Mouse (Mus musculus) forebrain, embryonic 11.5 days (tissue): ENCODE data around the gene Gne. TPM values are rescaled to one million over a fixed set of nuclear protein-coding genes. Genes with fewer than 3 reads are reported as not detected.
"Not testable (repeated sequence)": the region's sequence is repeated elsewhere in the genome, so short reads cannot be mapped to it uniquely, and the experiment has no call there.

Experiments
- ATAC-seq: fragments of 200-750 bp; cut with Nextera tagmentation; replicated peaks from 2 replicates; pipeline ENCODE4 v1.8.0; 2017; ENCODE audit warnings: moderate TSS enrichment; ENCODE audit not compliant: low FRiP score
- DNase-seq: peaks from one replicate; pipeline ENCODE4 v3.0.0-alpha.2; 2017; ENCODE audit warnings: low spot score
- H3K27ac ChIP-seq: fragments of 300-500 bp; sonication (generic); 2 replicates; pipeline ENCODE4 v1.5.1; 2014; ENCODE audit warnings: low read depth, low read length
- H3K27me3 ChIP-seq: fragments of 300-500 bp; sonication (generic); 2 replicates; pipeline ENCODE4 v1.6.1; 2014; ENCODE audit warnings: mild to moderate bottlenecking, low read length, mixed read lengths; ENCODE audit not compliant: control insufficient read depth, insufficient read depth
- H3K36me3 ChIP-seq: fragments of 300-500 bp; sonication (generic); 2 replicates; pipeline ENCODE4 v1.6.1; 2014; ENCODE audit warnings: mild to moderate bottlenecking, low read length, moderate library complexity, mixed read lengths; ENCODE audit not compliant: control insufficient read depth, insufficient read depth
- H3K4me1 ChIP-seq: fragments of 300-500 bp; sonication (generic); replicated peaks from 2 replicates; pipeline ENCODE4 v1.6.1; 2014; ENCODE audit warnings: low read length, mixed read lengths; ENCODE audit not compliant: control insufficient read depth, insufficient read depth
- H3K4me2 ChIP-seq: fragments of 300-500 bp; sonication (generic); 2 replicates; pipeline ENCODE4 v1.6.1; 2014; ENCODE audit warnings: low read depth, mild to moderate bottlenecking, low read length, moderate library complexity, mixed read lengths; ENCODE audit not compliant: severe bottlenecking
- H3K4me3 ChIP-seq: fragments of 300-500 bp; sonication (generic); 2 replicates; pipeline ENCODE4 v1.5.1; 2014; ENCODE audit warnings: low read depth, low read length
- H3K9ac ChIP-seq: fragments of 300-500 bp; sonication (generic); 2 replicates; pipeline ENCODE4 v1.6.1; 2014; ENCODE audit warnings: low read length
- H3K9me3 ChIP-seq: fragments of 300-500 bp; sonication (generic); 2 replicates; pipeline ENCODE4 v1.6.1; 2016; ENCODE audit warnings: low read length, mixed read lengths; ENCODE audit not compliant: control insufficient read depth
- WGBS: fragments of 180-500 bp; shearing (Covaris S2); extraction: QIAGEN DNeasy Blood & Tissue Kit; methylation state at CpG from one replicate; pipeline ENCODE4 v1.1.7; 2014; 5-methylcytosine and 5-hydroxymethylcytosine counted together
- polyA plus RNA-seq: library from polyadenylated mRNA; unstranded; fragments of >200 nt; fragmentation: Nextera tagmentation; extraction: Ambion mirVana; gene quantifications from 2 replicates; pipeline ENCODE4 v1.2.1, GENCODE M21; 2014

The Gne gene
- polyA plus RNA-seq, 1 experiment from 2014 or later = 18.8 TPM

DNA sequence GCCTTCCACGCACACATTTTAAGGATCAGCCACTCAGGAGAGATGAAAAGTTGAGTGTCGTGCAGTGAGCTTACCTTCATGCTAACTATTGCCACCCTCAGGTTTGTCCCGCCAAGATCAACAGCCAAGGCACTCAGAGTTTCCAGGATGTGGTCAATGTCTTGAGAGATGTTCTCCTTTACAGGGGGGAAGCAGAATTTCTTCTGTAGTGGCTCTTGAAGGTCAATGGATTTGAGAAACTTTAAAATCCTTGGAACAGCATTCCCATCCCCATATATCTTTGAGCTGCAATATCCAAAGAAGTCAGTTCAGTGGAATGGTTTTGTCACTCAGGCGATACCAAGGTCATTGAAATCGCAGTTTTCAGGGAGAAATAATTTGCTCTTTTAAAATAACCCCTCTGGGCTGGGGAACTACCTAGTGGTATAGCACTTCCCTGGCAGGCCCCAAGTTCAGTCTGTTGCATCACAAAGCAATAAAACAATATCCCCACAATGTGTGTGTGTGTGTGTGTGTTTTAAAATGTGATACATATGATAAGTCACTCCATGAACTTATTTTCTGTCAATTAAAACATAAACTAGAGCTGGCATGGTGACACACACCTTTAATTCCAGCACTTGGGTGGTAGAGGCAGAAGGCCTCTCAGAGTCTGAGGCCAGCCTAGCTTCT, 39.2 kb downstream of the Gne start:
- H3K4me2 ChIP-seq = no peak overlapping the region
- H3K27me3 ChIP-seq = no peaks in the 10 kb centered on the region
- no peaks in the 10 kb centered on the region for H3K9me3 ChIP-seq
- H3K36me3 ChIP-seq = no peaks in the 10 kb centered on the region; the same call in 1 of the 2 replicates
- no peaks in the 10 kb centered on the region for H3K4me1 ChIP-seq
- WGBS = 94% methylated on average over 5 of the region's 5 CpGs
- DNase-seq (no peak), ATAC-seq (no peak)
- no peak overlapping the region for H3K9ac ChIP-seq
- no peak overlapping the region for H3K27ac ChIP-seq
- H3K4me3 ChIP-seq = no peak overlapping the region

- H3K9me3 ChIP-seq, H3K36me3 ChIP-seq, H3K27ac ChIP-seq, H3K9ac ChIP-seq, ATAC-seq, H3K4me3 ChIP-seq, H3K4me1 ChIP-seq, H3K4me2 ChIP-seq, H3K27me3 ChIP-seq, DNase-seq: not testable (repeated sequence)
- WGBS = 98% methylated on average over 4 of the region's 4 CpGs
These were observed 40.8 kb downstream of the Gne start for GRCm38 (mm10) chr4:44043182-44043581.

DNA sequence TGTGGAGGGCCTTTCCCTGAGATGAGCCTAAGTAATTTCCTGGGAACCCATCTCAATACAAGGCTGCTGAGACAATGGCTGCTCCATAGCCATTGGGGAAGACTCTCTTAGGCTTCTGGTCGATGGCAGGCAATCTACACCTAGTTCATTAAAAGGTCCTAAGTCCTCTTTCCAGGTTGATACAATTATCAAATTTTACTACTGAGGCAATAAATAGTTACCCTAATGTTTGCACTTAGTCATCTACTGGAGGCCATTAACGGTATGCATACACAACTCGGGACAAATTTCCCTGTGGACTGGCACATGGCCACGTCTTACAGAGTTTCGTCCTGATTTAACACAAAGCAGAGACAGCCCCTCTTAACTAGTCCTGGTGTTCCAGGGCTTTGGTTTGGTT, 41.5 kb downstream of the Gne start:
- no peaks in the 10 kb centered on the region for H3K9me3 ChIP-seq
- H3K4me3 ChIP-seq = no peak overlapping the region
- H3K27me3 ChIP-seq = no peaks in the 10 kb centered on the region
- H3K27ac ChIP-seq = no peak overlapping the region
- H3K36me3 ChIP-seq = no peaks in the 10 kb centered on the region; the same call in 1 of the 2 replicates
- H3K4me2 ChIP-seq = no peak overlapping the region
- H3K9ac ChIP-seq = no peak overlapping the region
- WGBS = 90% methylated on average over 5 of the region's 5 CpGs
- no peak for ATAC-seq
- H3K4me1 ChIP-seq = no peaks in the 10 kb centered on the region
- no peak for DNase-seq

DNA sequence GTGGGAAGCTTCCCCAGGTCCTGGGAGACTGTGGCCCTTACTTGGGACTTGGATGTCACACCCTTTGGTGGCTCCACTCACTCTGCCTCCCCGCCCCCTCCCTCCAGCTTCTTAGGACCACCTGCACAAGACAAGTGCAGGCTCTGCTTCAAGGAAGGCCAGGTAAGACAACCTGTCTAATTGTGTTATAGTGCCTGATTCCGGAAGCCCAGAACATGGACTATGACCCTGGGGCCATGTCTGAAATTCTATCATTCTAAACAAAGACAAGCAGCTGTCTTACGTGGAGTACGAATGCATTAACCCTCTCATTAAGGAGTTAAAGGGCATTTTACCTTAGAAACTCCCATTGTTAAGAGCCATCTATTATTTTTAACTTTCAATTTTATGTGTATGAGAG, 43.2 kb downstream of the Gne start:
- Histone ChIP-seq H3K27ac (no peak overlapping the region), H3K4me1 (no peaks in the 10 kb centered on the region), H3K36me3 (no peaks in the 10 kb centered on the region; the same call in 1 of the 2 replicates), H3K9me3 (no peaks in the 10 kb centered on the region), H3K27me3 (no peaks in the 10 kb centered on the region), H3K4me3 (no peak overlapping the region), H3K4me2 (no peak overlapping the region), H3K9ac (no peak overlapping the region)
- 84% methylated on average over 4 of the region's 4 CpGs for WGBS
- ATAC-seq = no peak
- DNase-seq = no peak

DNA sequence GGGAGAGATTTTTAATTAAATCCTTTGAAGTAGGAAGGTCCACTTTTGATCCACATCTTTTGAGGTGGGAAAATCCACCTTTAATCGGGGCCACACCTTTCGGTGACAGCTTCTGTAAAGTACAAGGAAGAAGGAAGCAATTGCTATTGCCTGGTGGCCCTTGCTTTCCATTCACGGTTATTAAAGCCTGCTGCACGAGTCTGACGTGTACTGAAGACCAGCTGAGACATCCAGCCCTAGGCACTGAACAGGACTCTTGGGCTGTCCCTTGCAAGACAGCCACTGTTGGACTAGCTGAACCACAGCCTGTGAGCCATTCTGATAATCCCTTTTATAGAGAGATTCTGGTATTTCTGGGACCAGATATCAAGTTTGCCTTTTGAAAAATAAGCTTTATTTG, 47.5 kb downstream of the Gne start:
- Histone ChIP-seq H3K4me1 (no peaks in the 10 kb centered on the region), H3K4me3 (no peak overlapping the region), H3K4me2 (no peak overlapping the region), H3K36me3 (peaks cover under 1% of the 10 kb centered on the region; the same call in 1 of the 2 replicates), H3K9me3 (no peaks in the 10 kb centered on the region), H3K27ac (no peak overlapping the region), H3K27me3 (peaks cover 23% of the 10 kb centered on the region; the same call in 1 of the 2 replicates), H3K9ac (no peak overlapping the region)
- no peak for DNase-seq
- ATAC-seq = no peak
- WGBS = 82% methylated on average over 5 of the region's 5 CpGs

DNA sequence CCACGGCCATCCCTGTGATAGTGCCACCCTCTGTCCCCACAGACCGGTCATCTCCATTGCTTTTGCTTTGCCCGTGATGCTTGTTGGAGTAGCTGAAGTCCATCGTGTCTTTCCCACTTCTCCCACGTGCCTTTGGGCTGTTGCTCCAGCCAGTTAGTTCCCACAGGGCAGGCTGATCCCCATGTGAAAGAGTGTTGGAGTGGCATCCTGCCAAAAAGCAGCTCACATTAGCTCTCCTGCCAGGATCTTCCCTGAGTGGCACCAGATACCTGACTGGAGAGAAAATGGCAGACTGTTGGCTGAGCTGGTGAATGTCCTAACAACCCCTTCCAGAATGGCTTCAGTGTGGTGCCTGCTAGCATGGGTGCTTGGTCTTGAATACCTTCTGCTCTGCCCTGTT, 52.5 kb downstream of the Gne start:
- no peak for ATAC-seq
- H3K4me3 ChIP-seq = no peak overlapping the region
- H3K27me3 ChIP-seq = peaks cover 55% of the 10 kb centered on the region
- no peak for DNase-seq
- peaks cover 10% of the 10 kb centered on the region for H3K36me3 ChIP-seq
- peaks cover 5% of the 10 kb centered on the region for H3K4me1 ChIP-seq
- no peak overlapping the region for H3K4me2 ChIP-seq
- 90% methylated on average over 5 of the region's 5 CpGs for WGBS
- no peaks in the 10 kb centered on the region for H3K9me3 ChIP-seq
- no peak overlapping the region for H3K9ac ChIP-seq
- H3K27ac ChIP-seq = no peak overlapping the region

- WGBS = 96% methylated on average over 15 of the region's 15 CpGs
- no peak overlapping the region for H3K9ac ChIP-seq
- no peak overlapping the region for H3K4me3 ChIP-seq
- peaks cover 67% of the 10 kb centered on the region for H3K27me3 ChIP-seq
- H3K4me2 ChIP-seq = no peak overlapping the region
- H3K9me3 ChIP-seq = no peaks in the 10 kb centered on the region
- peaks cover 16% of the 10 kb centered on the region for H3K36me3 ChIP-seq
- DNase-seq = no peak
- ATAC-seq = no peak
- peaks cover 5% of the 10 kb centered on the region for H3K4me1 ChIP-seq
- no peak overlapping the region for H3K27ac ChIP-seq
These were observed 54.3 kb downstream of the Gne start for GRCm38 (mm10) chr4:44029661-44030066.

- peaks cover 16% of the 10 kb centered on the region for H3K36me3 ChIP-seq
- peak; percentile 33; the same call in 1 of the 2 replicates for ATAC-seq
- WGBS = 20% methylated on average over 16 of the region's 16 CpGs
- no peak overlapping the region for H3K4me3 ChIP-seq
- peaks cover 72% of the 10 kb centered on the region for H3K27me3 ChIP-seq
- peak; percentile 69 for DNase-seq
- no peak overlapping the region for H3K4me2 ChIP-seq
- peaks cover 5% of the 10 kb centered on the region for H3K4me1 ChIP-seq
- no peaks in the 10 kb centered on the region for H3K9me3 ChIP-seq
- no peak overlapping the region for H3K27ac ChIP-seq
- H3K9ac ChIP-seq = no peak overlapping the region
These were observed 55.5 kb downstream of the Gne start for GRCm38 (mm10) chr4:44028303-44029135.
